Mouse (Mus musculus) telencephalon, adult 2 months (tissue): ENCODE data around the gene Nedd8.

ENCODE experiments used
- DNase-seq: peaks from one replicate; pipeline ENCODE4 v3.0.0-alpha.2; 2011; ENCODE audit warnings: low read depth, low spot score

The Nedd8 gene

GRCm38 (mm10) chr14:55660636-55661035, 11.3 kb downstream of the Nedd8 start:
- DNase-seq, result no peak

- DNase-seq, result peak; percentile 89
Measured at GRCm38 (mm10) chr14:55659960-55660573, 11.9 kb downstream of the Nedd8 start, which contains the start of gene Mdp1. Gene Mdp1, minus strand, starts transcription at chr14:55660508.

GRCm38 (mm10) chr14:55658011-55658410, 13.9 kb downstream of the Nedd8 start:
- DNase-seq, result no peak

- DNase-seq, result no peak
Measured at GRCm38 (mm10) chr14:55656935-55657334, 15.0 kb downstream of the Nedd8 start.

GRCm38 (mm10) chr14:55651528-55651927, 20.4 kb downstream of the Nedd8 start:
- DNase-seq, result no peak

DNA sequence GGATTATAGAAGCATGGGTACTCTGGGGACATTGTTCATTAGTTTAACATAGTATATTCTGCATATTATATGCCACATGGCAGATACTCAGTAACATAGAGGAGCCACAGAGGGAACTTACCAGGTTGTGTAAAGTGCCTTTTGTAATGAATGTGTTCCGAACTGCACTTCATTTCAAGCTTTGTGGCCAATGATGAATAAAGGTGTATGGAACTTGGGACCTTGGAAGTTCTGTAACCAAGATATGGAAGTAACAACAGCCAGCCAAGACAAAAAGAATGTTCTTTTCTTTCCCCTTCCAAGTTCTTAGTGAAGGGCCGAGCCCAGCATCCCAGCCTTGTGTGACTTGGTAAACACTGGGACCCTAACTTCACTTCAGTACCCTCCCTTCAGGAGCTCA, 22.0 kb downstream of the Nedd8 start, which contains the start of gene Tssk4:
Gene Tssk4, plus strand, starts transcription at position 301 of the 400 bp plus-strand sequence.
- no peak for DNase-seq

DNA sequence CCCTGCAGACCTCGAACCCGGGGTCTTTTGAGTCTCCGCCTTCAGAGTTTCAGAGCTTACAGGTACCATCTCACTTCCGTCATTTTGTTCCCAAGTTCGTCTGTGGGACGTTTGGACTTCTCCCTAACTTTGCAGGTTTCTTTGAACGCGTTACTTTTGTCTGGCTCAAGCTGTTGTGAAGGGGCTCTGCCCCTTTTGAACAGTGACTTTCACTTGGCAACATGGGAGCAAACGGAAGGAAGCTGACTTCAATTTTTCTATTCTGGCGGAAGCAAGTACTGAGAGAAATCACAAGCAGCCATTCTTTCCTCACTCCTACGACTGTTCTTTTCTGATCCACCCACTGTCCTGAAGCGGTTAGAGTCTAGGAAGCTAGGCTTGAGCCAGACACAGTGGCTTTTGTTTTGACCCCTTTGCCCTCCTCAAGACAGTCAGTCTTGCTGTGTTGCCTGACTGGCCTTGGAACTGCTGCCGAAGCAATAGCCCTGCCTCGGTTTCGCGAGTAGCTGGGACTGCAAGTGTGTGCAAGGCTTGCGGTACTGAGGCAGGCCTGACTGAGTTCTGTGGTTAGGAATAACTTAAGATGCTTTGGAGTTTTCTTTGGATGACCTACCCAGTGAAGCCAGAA, 27.5 kb downstream of the Nedd8 start:
- DNase-seq, result no peak

GRCm38 (mm10) chr14:55643060-55643907, 28.6 kb downstream of the Nedd8 start, which contains the start of gene Tm9sf1:
Gene Tm9sf1, minus strand, starts transcription at chr14:55643806.
- DNase-seq, result peak; percentile 73

GRCm38 (mm10) chr14:55642679-55643059, 29.3 kb downstream of the Nedd8 start:
- DNase-seq, result no peak

- no peak for DNase-seq
Measured at GRCm38 (mm10) chr14:55641291-55641690, 30.6 kb downstream of the Nedd8 start.

- no peak for DNase-seq
Measured at GRCm38 (mm10) chr14:55640816-55641215, 31.1 kb downstream of the Nedd8 start.

- DNase-seq, result no peak
Measured at GRCm38 (mm10) chr14:55637795-55638194, 34.1 kb downstream of the Nedd8 start, which contains the start of gene Gm49378. Gene Gm49378, minus strand, starts transcription at chr14:55637895.

DNA sequence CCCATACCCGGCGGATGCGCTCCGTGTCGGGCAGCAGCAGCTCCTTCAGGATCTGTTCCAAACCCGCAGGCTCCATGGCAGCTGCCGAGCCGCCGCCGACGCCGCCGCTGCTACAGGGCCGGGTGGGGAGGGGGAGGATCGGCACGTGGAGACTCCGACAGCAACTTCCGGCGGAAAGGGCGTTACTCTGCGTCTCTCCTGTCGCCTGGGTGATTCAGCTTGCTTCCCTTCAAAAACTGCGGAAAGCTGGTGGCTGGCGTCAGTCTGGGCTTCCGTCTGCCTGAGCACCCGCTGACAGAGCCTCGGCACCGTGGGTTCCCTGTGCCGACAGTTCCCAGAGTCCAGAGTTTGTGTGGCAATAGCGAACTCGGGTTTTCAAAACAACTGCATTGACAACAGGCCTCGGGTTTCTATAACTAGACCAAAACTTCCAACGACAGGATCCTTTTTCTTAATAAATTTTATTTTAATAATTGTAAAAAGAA, 36.4 kb downstream of the Nedd8 start, which contains the start of gene Ipo4:
Gene Ipo4, minus strand, starts transcription at position 435 of the 485 bp plus-strand sequence.
- peak; percentile 90 for DNase-seq

DNA sequence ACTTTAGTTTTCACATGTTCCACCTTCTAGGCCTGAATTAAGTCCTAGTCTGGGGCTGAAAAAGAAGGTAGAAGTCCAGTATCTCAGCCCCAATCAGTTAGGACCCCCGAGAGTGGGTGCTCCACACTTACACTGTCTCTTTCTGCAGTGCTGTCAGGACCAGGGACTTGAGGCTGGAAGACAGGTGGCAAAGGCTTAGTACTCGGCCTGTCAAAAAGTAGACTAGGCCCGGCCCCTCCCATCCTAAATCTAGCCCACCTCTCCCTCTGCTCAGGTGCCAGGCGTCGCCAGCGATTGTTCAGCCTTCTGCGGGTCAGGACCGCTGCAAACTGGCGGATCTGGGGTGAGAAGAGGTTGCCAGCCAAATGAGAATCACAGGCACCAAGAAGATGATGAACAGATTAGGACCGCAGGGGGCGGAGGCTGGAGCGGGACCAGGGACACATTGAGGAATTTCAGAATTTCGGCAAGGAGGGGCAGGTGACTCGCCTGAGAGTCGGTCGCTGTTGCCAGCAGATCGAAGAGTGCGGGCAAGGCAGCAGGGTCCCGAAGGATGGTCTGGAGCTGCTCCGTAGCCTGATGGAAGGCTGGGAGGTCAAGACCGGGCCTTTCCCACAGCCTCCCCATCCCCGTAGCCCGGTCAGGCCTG, 36.9 kb downstream of the Nedd8 start:
- DNase-seq, result no peak

DNA sequence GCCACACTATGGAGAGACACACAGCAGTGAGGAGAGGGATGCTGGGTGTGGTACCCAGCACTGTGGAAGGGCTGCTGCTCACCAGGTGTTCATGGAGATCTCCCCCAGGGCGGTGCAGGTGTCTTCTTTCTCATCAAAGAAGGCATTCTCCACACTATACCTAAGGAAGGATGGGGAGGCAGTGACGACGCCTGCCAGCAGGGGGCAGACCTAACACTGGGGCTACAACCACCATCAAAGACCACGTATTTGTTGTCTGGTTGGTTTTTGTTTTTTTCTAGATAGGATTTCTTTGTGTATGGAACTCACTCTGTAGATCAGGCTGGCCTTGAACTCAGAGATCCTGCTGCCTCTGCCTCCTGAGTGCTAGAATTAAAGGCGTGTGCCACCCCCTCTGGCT, 42.6 kb downstream of the Nedd8 start:
- DNase-seq, result no peak

GRCm38 (mm10) chr14:55628077-55628827, 43.7 kb downstream of the Nedd8 start:
- no peak for DNase-seq

GRCm38 (mm10) chr14:55618486-55619195, 53.3 kb downstream of the Nedd8 start:
- no peak for DNase-seq

DNA sequence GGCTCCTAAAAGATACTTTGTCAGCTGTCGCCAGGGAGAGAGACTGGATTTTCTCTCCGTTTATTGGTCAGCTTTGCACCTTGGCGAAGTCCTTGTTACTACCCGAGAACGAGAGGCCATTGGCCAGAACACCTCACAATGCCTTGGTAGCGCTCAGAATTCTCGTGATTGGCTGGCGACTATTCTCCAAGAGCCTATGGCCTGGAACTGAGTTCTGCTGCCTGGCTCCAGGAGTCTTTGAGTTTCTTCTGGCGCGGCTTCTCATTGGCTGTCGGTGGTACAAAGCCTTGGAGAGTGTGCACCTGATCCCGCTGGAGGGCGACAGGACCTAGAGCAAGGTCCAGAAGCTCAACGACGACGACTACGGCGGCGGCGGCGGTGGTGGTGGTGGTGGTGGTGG, 54.1 kb downstream of the Nedd8 start, which contains the start of gene Rec8:
Gene Rec8, plus strand, starts transcription at position 216 of the 400 bp plus-strand sequence.
- DNase-seq, result peak; percentile 41

- no peak for DNase-seq
Measured at GRCm38 (mm10) chr14:55616844-55617243, 55.1 kb downstream of the Nedd8 start.

- no peak for DNase-seq
Measured at GRCm38 (mm10) chr14:55615876-55616275, 56.0 kb downstream of the Nedd8 start.
